Mouse (Mus musculus) heart, adult 2 months (tissue): ENCODE measurements at regions not wholly inside any gene's neighbourhood (a gene's known extent, or its start where the extent isn't known, plus 50 kb on each side); places are given as distances from the start of the nearest gene placed in this dataset.

ENCODE experiments used
- CTCF ChIP-seq: fragments of 200-600 bp; IDR thresholded peaks from 2 replicates; pipeline ENCODE4 v1.8.1; 2022; ENCODE audit warnings: antibody characterized with exemption, mild to moderate bottlenecking, moderate library complexity
- EP300 ChIP-seq: fragments of 200-500 bp; IDR thresholded peaks from 2 replicates; pipeline ENCODE4 v1.6.1; 2011; ENCODE audit warnings: low read depth, low read length, control low read depth; ENCODE audit not compliant: insufficient read depth
- POLR2A ChIP-seq: fragments of 200-500 bp; IDR thresholded peaks from 2 replicates; pipeline ENCODE4 v1.6.1; 2011; ENCODE audit warnings: mild to moderate bottlenecking, low read depth, low read length, control low read depth; ENCODE audit not compliant: insufficient read depth

DNA sequence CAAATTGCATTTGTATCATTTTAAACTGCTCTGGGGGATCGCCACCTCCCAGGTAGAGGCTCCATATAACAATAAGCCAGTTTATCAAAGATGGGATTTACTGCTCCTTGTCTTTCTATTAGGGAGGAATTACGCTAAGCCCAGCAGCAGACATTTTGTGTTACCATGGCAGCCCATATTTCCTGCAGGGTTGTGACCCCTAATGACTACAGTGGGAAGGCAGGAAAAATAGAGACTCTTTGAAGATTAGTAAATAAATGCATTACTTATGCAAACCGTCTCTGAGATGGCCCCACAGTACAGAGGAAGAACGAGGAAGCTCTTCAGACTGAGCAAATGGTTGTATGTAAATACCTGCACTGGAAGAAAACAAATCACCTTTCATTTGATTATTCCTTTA, 237.5 kb upstream of the Zic3 start:
- TF ChIP-seq CTCF (no peak), POLR2A (no peak), EP300 (no peak)
